Mouse (Mus musculus): ENCODE results near the gene Olfr299.

Gene Olfr299

DNA sequence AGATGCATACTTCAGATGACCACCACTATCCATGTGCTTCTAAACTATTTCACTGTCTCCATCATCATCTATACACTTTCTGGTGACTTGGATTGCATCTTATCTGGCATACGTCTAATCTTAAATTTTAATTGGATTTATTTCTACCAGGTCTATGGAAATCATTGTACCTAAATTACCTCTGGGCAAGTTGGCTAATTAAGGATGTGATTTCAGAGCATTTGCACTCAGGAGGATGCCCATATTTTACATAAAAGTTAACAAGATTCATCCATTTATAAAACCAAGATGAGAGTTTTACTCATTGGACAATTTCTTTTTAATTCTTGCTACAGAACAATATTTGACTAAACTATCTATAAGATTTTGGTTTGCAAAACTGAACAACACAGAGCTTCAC lies at the start of gene Olfr299:
Gene Olfr299, plus strand, starts transcription at position 301 of the 400 bp plus-strand sequence.
- no peaks in the 10 kb centered on the region for H3K36me3 ChIP-seq (ENCODE audit: control insufficient read depth, insufficient read depth, low read length, poor library complexity, severe bottlenecking)
- no peak for DNase-seq (ENCODE audit: low read depth, low spot score)

DNA sequence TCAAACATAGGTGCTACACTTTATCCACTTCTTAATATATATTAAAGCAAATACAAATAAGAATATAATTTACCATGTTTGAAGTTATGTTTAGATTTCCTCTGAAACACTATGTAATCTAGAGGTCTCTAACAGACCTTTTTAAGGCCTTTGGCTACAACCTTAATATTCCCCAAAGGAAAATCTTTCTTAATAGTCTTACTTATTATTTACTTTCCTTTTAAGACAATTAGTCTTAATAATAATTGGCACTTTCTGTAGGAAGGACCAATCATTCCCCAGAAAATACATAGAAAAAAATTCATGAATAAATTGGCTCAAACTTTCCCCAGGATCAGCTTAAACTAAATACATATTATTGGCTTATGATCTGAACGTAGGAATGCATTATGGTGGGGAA lies 32.7 kb downstream of the Olfr299 start, which contains the start of gene Olfr298:
Gene Olfr298, minus strand, starts transcription at position 101 of the 400 bp plus-strand sequence.
- H3K36me3 ChIP-seq (ENCODE audit: control insufficient read depth, insufficient read depth, low read length, poor library complexity, severe bottlenecking): no peaks in the 10 kb centered on the region
- H3K27me3 ChIP-seq (ENCODE audit: control insufficient read depth, insufficient read depth, low read length, poor library complexity, severe bottlenecking): no peaks in the 10 kb centered on the region
- DNase-seq (ENCODE audit: low read depth, low spot score): no peak

More for the DNA sequence above, at the start of gene Olfr299:
- H3K27me3 ChIP-seq (ENCODE audit: control insufficient read depth, insufficient read depth, low read length, poor library complexity, severe bottlenecking): no peaks in the 10 kb centered on the region
